Mouse (Mus musculus): ENCODE measurements around the gene Lrig2. TPM values are rescaled to one million over a fixed set of nuclear protein-coding genes. Genes with fewer than 3 reads are reported as not detected.

Gene Lrig2
- polyA plus RNA-seq, 1 experiment from 2014 or later, result 21.9 TPM

DNA sequence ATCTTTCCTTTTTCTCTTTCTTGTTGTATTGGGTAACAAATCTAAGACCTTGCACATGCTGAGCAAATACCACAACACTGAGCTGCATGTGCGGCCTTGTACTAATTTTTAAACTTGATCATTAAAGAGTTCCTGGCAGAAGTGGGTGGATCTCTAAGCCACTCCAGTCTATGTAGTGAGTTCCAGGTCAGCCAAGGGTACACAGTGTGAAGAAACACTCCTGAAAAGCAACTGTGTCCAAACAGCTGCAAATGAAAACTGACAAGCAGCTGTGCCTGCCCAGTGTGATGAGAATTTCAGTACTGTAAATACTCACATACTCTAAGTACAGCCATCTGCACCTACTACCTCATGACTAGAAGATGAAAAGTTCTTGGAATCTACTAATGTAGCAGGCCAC is 21.5 kb upstream of the Lrig2 start:
- Histone ChIP-seq H3K9me3 (ENCODE audit: control insufficient read depth, low read length) (no peaks in the 10 kb centered on the region), H3K27ac (ENCODE audit: low read depth, low read length) (no peak overlapping the region)
- 90% methylated on average over 1 of the region's 1 CpGs for WGBS

DNA sequence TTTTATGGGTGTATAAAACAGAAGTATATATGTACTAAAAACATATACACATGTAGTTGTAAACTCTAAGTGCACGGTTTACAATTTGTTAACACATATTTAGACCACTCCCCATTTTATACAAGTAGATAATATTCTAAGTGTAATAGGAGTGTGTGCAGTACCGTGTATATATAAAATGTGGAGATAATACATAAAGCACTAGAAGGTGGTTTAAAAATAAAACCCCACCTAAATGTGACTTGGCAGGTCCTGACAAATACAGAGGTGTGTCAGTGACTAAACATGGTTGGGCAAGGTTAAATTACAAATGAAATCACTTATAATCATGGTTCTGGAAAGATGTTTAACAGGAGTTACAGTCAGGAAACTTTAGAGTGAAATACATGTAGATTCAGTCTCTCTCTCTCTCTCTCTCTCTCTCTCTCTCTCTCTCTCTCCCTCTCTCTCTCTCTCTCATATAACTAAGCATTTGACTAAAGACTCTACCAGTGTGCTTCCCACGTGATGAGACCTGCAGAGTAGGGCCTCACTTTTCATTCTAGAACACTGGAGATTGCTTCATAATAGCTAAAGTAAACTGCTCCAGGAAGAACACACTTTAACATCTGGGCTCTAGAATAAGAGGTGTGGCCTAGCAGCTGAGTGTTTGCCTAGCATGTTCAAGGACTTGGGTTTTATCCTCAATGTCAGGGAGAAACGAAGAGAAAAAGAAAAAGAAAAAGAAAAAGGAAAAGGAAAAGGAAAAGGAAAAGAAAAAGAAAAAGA is 14.6 kb upstream of the Lrig2 start:
- no peak overlapping the region for H3K4me3 ChIP-seq (ENCODE audit: low read length)
- no peak overlapping the region for H3K4me2 ChIP-seq (ENCODE audit: low read length)
- no peak overlapping the region for H3K27ac ChIP-seq (ENCODE audit: low read depth, low read length)
- 84% methylated on average over 4 of the region's 4 CpGs for WGBS
- H3K27me3 ChIP-seq (replicated peaks; ENCODE audit: control insufficient read depth, insufficient read depth, low read length), result no peaks in the 10 kb centered on the region
- no peak overlapping the region for H3K9ac ChIP-seq (ENCODE audit: low read depth, low read length)
- H3K36me3 ChIP-seq (ENCODE audit: control insufficient read depth, insufficient read depth, low read length), result no peaks in the 10 kb centered on the region
- no peaks in the 10 kb centered on the region for H3K9me3 ChIP-seq (ENCODE audit: control insufficient read depth, low read length)
- no peaks in the 10 kb centered on the region for H3K4me1 ChIP-seq (ENCODE audit: control insufficient read depth, insufficient read depth, low read depth, low read length)
- ATAC-seq, result no peak

More for the DNA sequence above, 21.5 kb upstream of the Lrig2 start:
- H3K36me3 ChIP-seq (ENCODE audit: control insufficient read depth, insufficient read depth, low read length), result no peaks in the 10 kb centered on the region
- no peak for ATAC-seq
- no peak overlapping the region for H3K9ac ChIP-seq (ENCODE audit: low read depth, low read length)
- H3K4me3 ChIP-seq (ENCODE audit: low read length), result no peak overlapping the region
- no peaks in the 10 kb centered on the region for H3K27me3 ChIP-seq (replicated peaks; ENCODE audit: control insufficient read depth, insufficient read depth, low read length)
- no peaks in the 10 kb centered on the region for H3K4me1 ChIP-seq (ENCODE audit: control insufficient read depth, insufficient read depth, low read depth, low read length)
- no peak overlapping the region for H3K4me2 ChIP-seq (ENCODE audit: low read length)

DNA sequence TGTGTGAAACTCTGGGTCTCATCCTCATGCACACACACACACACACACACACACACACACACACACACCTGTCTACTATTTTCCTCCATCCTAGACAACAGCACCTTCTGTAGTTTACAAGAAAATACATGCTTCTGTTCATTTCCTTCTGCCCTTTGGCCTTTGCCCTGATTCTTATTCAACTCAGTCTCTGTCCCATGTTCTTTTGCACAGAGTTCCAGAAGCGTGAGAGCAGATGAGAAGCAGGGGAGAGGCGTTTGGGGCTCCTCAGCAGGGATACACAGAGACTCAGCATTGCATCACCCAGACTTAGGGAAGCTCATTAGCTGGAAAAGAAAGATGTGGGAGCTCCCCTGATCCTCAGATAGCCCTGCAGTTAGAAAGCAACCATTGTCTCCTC is 13.8 kb upstream of the Lrig2 start:
- Histone ChIP-seq H3K27ac (ENCODE audit: low read depth, low read length) (no peak overlapping the region), H3K9me3 (ENCODE audit: control insufficient read depth, low read length) (no peaks in the 10 kb centered on the region), H3K4me3 (ENCODE audit: low read length) (no peak overlapping the region), H3K4me1 (ENCODE audit: control insufficient read depth, insufficient read depth, low read depth, low read length) (no peaks in the 10 kb centered on the region), H3K4me2 (ENCODE audit: low read length) (no peak overlapping the region), H3K27me3 (replicated peaks; ENCODE audit: control insufficient read depth, insufficient read depth, low read length) (no peaks in the 10 kb centered on the region), H3K9ac (ENCODE audit: low read depth, low read length) (no peak overlapping the region), H3K36me3 (ENCODE audit: control insufficient read depth, insufficient read depth, low read length) (no peaks in the 10 kb centered on the region)
- 24% methylated on average over 2 of the region's 2 CpGs for WGBS
- no peak for ATAC-seq

DNA sequence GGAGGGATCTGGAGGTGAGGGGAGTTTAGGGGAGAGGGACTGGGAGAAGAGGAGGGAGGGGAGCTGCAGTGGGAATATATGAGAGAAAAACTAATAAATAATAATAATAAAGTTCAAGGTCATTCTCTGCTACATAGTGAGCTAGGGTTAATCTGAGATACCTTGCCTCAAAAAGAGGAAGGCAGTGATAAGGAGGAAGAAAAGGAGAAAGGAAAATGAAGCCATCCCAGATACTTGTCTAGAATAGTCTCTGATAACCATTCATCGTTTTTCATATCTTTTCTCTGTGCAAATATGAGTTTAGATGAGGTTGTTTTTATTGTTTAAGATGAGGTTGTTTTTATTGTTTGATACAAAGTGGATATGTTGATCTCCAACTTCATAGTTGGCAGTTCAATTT is 13.3 kb upstream of the Lrig2 start:
- no peaks in the 10 kb centered on the region for H3K4me1 ChIP-seq (ENCODE audit: control insufficient read depth, insufficient read depth, low read depth, low read length)
- no peak overlapping the region for H3K9ac ChIP-seq (ENCODE audit: low read depth, low read length)
- H3K27ac ChIP-seq (ENCODE audit: low read depth, low read length), result no peak overlapping the region
- no peak for ATAC-seq
- no peak overlapping the region for H3K4me3 ChIP-seq (ENCODE audit: low read length)
- WGBS, result 83% methylated on average over 1 of the region's 1 CpGs
- H3K9me3 ChIP-seq (ENCODE audit: control insufficient read depth, low read length), result no peaks in the 10 kb centered on the region
- H3K27me3 ChIP-seq (replicated peaks; ENCODE audit: control insufficient read depth, insufficient read depth, low read length), result no peaks in the 10 kb centered on the region
- H3K4me2 ChIP-seq (ENCODE audit: low read length), result no peak overlapping the region
- no peaks in the 10 kb centered on the region for H3K36me3 ChIP-seq (ENCODE audit: control insufficient read depth, insufficient read depth, low read length)

- H3K4me2 ChIP-seq (ENCODE audit: low read length), result no peak overlapping the region
- no peak overlapping the region for H3K9ac ChIP-seq (ENCODE audit: low read depth, low read length)
- no peaks in the 10 kb centered on the region for H3K27me3 ChIP-seq (replicated peaks; ENCODE audit: control insufficient read depth, insufficient read depth, low read length)
- 63% methylated on average over 4 of the region's 4 CpGs for WGBS
- no peak overlapping the region for H3K27ac ChIP-seq (ENCODE audit: low read depth, low read length)
- no peaks in the 10 kb centered on the region for H3K9me3 ChIP-seq (ENCODE audit: control insufficient read depth, low read length)
- H3K36me3 ChIP-seq (ENCODE audit: control insufficient read depth, insufficient read depth, low read length), result no peaks in the 10 kb centered on the region
- ATAC-seq, result no peak
- no peak overlapping the region for H3K4me3 ChIP-seq (ENCODE audit: low read length)
- no peaks in the 10 kb centered on the region for H3K4me1 ChIP-seq (ENCODE audit: control insufficient read depth, insufficient read depth, low read depth, low read length)
Measured at GRCm38 (mm10) chr3:104523333-104523871, 11.7 kb upstream of the Lrig2 start.

- Histone ChIP-seq H3K4me2 (ENCODE audit: low read length) (no peak overlapping the region), H3K9me3 (ENCODE audit: control insufficient read depth, low read length) (no peaks in the 10 kb centered on the region), H3K27me3 (replicated peaks; ENCODE audit: control insufficient read depth, insufficient read depth, low read length) (no peaks in the 10 kb centered on the region), H3K4me1 (ENCODE audit: control insufficient read depth, insufficient read depth, low read depth, low read length) (no peaks in the 10 kb centered on the region), H3K27ac (ENCODE audit: low read depth, low read length) (no peak overlapping the region), H3K9ac (ENCODE audit: low read depth, low read length) (no peak overlapping the region), H3K36me3 (ENCODE audit: control insufficient read depth, insufficient read depth, low read length) (no peaks in the 10 kb centered on the region), H3K4me3 (ENCODE audit: low read length) (no peak overlapping the region)
- no peak for ATAC-seq
- 36% methylated on average over 3 of the region's 3 CpGs for WGBS
Measured at GRCm38 (mm10) chr3:104521341-104521924, 9.7 kb upstream of the Lrig2 start.

- WGBS, result 67% methylated on average over 3 of the region's 3 CpGs
- H3K27me3 ChIP-seq (replicated peaks; ENCODE audit: control insufficient read depth, insufficient read depth, low read length), result no peaks in the 10 kb centered on the region
- H3K9ac ChIP-seq (ENCODE audit: low read depth, low read length), result no peak overlapping the region
- H3K36me3 ChIP-seq (ENCODE audit: control insufficient read depth, insufficient read depth, low read length), result no peaks in the 10 kb centered on the region
- H3K4me2 ChIP-seq (ENCODE audit: low read length), result no peak overlapping the region
- ATAC-seq, result no peak
- no peak overlapping the region for H3K27ac ChIP-seq (ENCODE audit: low read depth, low read length)
- H3K4me1 ChIP-seq (ENCODE audit: control insufficient read depth, insufficient read depth, low read depth, low read length), result no peaks in the 10 kb centered on the region
- H3K4me3 ChIP-seq (ENCODE audit: low read length), result no peak overlapping the region
- H3K9me3 ChIP-seq (ENCODE audit: control insufficient read depth, low read length), result no peaks in the 10 kb centered on the region
Measured at GRCm38 (mm10) chr3:104520471-104520870, 8.8 kb upstream of the Lrig2 start.

DNA sequence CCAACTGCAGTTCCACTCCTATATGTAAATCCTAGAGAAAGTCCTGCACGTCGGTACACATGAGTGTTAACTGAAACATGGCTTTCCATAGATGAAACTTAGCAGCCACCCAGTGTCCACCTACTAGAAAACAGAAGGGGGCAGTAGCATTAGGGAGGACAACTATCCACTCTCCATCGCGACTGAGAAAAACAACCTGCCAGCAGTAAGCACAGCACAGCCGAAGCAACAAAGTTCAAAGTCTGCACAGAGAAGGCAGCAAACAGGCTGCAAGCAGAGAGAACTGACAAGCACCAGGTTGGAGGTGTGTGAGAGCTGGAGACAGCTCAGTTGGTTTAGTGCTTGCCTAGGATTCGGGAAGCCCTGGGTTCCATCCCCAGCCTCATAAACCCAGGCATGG is 7.2 kb upstream of the Lrig2 start:
- no peak overlapping the region for H3K4me3 ChIP-seq (ENCODE audit: low read length)
- 73% methylated on average over 6 of the region's 6 CpGs for WGBS
- ATAC-seq, result no peak

DNA sequence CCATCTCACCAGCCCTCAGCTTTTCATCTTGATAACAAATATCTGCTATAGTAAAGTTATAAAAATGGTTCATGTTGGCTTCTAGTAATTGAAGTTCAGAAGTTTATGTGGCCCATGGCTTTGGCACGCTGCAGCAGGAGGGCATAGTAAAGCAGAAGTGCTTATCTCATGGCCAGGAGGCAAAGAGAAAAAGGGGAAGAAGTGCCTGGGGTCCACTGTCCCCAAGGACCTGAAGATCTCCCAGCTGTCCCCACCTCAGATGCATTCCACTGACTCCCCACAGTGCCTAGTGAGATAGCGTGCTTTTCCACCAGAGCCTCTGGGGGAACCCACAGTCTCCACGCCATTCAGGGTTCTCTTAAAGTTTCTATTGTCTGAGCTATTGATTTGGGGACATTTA is 6.7 kb upstream of the Lrig2 start:
- no peaks in the 10 kb centered on the region for H3K36me3 ChIP-seq (ENCODE audit: control insufficient read depth, insufficient read depth, low read length)
- 85% methylated on average over 3 of the region's 3 CpGs for WGBS

More for the DNA sequence above, 7.2 kb upstream of the Lrig2 start:
- no peaks in the 10 kb centered on the region for H3K9me3 ChIP-seq (ENCODE audit: control insufficient read depth, low read length)
- no peaks in the 10 kb centered on the region for H3K4me1 ChIP-seq (ENCODE audit: control insufficient read depth, insufficient read depth, low read depth, low read length)
- no peak overlapping the region for H3K9ac ChIP-seq (ENCODE audit: low read depth, low read length)
- H3K4me2 ChIP-seq (ENCODE audit: low read length), result no peak overlapping the region
- H3K27ac ChIP-seq (ENCODE audit: low read depth, low read length), result no peak overlapping the region
- no peaks in the 10 kb centered on the region for H3K36me3 ChIP-seq (ENCODE audit: control insufficient read depth, insufficient read depth, low read length)
- H3K27me3 ChIP-seq (replicated peaks; ENCODE audit: control insufficient read depth, insufficient read depth, low read length), result no peaks in the 10 kb centered on the region

More for the DNA sequence above, 6.7 kb upstream of the Lrig2 start:
- H3K9me3 ChIP-seq (ENCODE audit: control insufficient read depth, low read length), result no peaks in the 10 kb centered on the region
- no peak overlapping the region for H3K27ac ChIP-seq (ENCODE audit: low read depth, low read length)
- H3K9ac ChIP-seq (ENCODE audit: low read depth, low read length), result no peak overlapping the region
- H3K4me3 ChIP-seq (ENCODE audit: low read length), result no peak overlapping the region
- no peak overlapping the region for H3K4me2 ChIP-seq (ENCODE audit: low read length)
- H3K4me1 ChIP-seq (ENCODE audit: control insufficient read depth, insufficient read depth, low read depth, low read length), result no peaks in the 10 kb centered on the region
- H3K27me3 ChIP-seq (replicated peaks; ENCODE audit: control insufficient read depth, insufficient read depth, low read length), result no peaks in the 10 kb centered on the region
- no peak for ATAC-seq
